Mouse (Mus musculus) CH12.LX (cell line): Measurements from ENCODE around the gene Theg. TPM values are rescaled to one million over a fixed set of nuclear protein-coding genes. Genes with fewer than 3 reads are reported as not detected.

ENCODE experiments used
- DNase-seq: peaks from one replicate; pipeline ENCODE4 v3.0.0-alpha.2; 2013; ENCODE audit errors: extremely low read depth
- H3K27ac ChIP-seq: 2 replicates; pipeline ENCODE4 v1.5.1; 2012; ENCODE audit warnings: low read depth, mild to moderate bottlenecking, control low read depth, moderate library complexity; ENCODE audit not compliant: insufficient read depth
- H3K27me3 ChIP-seq: replicated peaks from 2 replicates; pipeline ENCODE3; 2012; ENCODE audit warnings: inconsistent platforms
- H3K36me3 ChIP-seq, 2 experiments: replicated peaks in 1 of 2; 2 replicates each; pipeline versions ENCODE3 to v1.6.1; 2012; ENCODE audit warnings: inconsistent platforms in 1 of 2, low read length in 1 of 2, mild to moderate bottlenecking in 1 of 2, mixed read lengths in 1 of 2, moderate library complexity in 1 of 2; ENCODE audit not compliant: control insufficient read depth in 1 of 2, insufficient read depth in 1 of 2
- H3K4me1 ChIP-seq, 2 experiments: 2 replicates each; pipeline ENCODE4 v1.6.1; 2012; ENCODE audit warnings: inconsistent platforms in 1 of 2, moderate library complexity in 1 of 2; ENCODE audit not compliant: insufficient read depth in 2 of 2, control insufficient read depth in 1 of 2
- H3K4me2 ChIP-seq: 2 replicates; pipeline ENCODE4 v1.6.1; 2012; ENCODE audit warnings: low read depth, mild to moderate bottlenecking, control low read depth; ENCODE audit not compliant: poor library complexity, insufficient read depth, severe bottlenecking
- H3K4me3 ChIP-seq, 3 experiments: fragments of 150-350 bp in 1 of 3; sonication (generic) in 1 of 3; replicated peaks in 1 of 3; 2 replicates each; pipeline versions ENCODE3 to v1.5.1; 2011 to 2012; ENCODE audit warnings: low read depth in 2 of 3, low read length in 2 of 3, mild to moderate bottlenecking in 2 of 3, moderate library complexity in 2 of 3, control low read depth in 1 of 3, improper control_type of control experiment in 1 of 3, inconsistent platforms in 1 of 3, mixed read lengths in 1 of 3; ENCODE audit not compliant: poor library complexity in 1 of 3
- H3K79me2 ChIP-seq: replicated peaks from 2 replicates; pipeline ENCODE4 v1.6.1; 2012; ENCODE audit warnings: mild to moderate bottlenecking, moderate library complexity; ENCODE audit not compliant: control insufficient read depth, poor library complexity, insufficient read depth, severe bottlenecking; ENCODE audit errors: extremely low read depth
- H3K9ac ChIP-seq: 2 replicates; pipeline ENCODE4 v1.6.1; 2012; ENCODE audit warnings: low read depth, mild to moderate bottlenecking, control low read depth, moderate library complexity; ENCODE audit not compliant: insufficient read depth
- H3K9me3 ChIP-seq: replicated peaks from 2 replicates; pipeline ENCODE3; 2012; ENCODE audit warnings: low read length, inconsistent platforms, mixed read lengths
- BHLHE40 ChIP-seq: IDR thresholded peaks from 2 replicates; pipeline ENCODE4 v1.6.1; 2011; ENCODE audit warnings: mild to moderate bottlenecking, low read depth, low read length, improper control_type of control experiment
- CHD1 ChIP-seq: IDR thresholded peaks from 2 replicates; pipeline ENCODE4 v1.6.1; 2012; ENCODE audit warnings: low read depth, low read length, improper control_type of control experiment, inconsistent platforms
- CTCF ChIP-seq, 2 experiments: IDR thresholded peaks in 1 of 2; conservative IDR thresholded peaks in 1 of 2; 2 replicates each; pipeline ENCODE4 v1.5.1; 2011 to 2012; ENCODE audit warnings: low read depth in 2 of 2, low read length in 2 of 2, improper control_type of control experiment in 1 of 2, inconsistent platforms in 1 of 2, mild to moderate bottlenecking in 1 of 2, moderate library complexity in 1 of 2
- E2F4 ChIP-seq: IDR thresholded peaks from 2 replicates; pipeline ENCODE4 v1.6.1; 2011; ENCODE audit warnings: low read depth, low read length, improper control_type of control experiment; ENCODE audit not compliant: insufficient replicate concordance
- EP300 ChIP-seq: IDR thresholded peaks from 2 replicates; pipeline ENCODE4 v1.6.1; 2011; ENCODE audit warnings: low read length, improper control_type of control experiment
- ETS1 ChIP-seq: conservative IDR thresholded peaks from 2 replicates; pipeline ENCODE4 v1.6.1; 2012; ENCODE audit warnings: low read depth, mild to moderate bottlenecking, inconsistent platforms, low read length, improper control_type of control experiment, moderate library complexity
- GABPA ChIP-seq: IDR thresholded peaks from 2 replicates; pipeline ENCODE4 v1.6.1; 2012; ENCODE audit warnings: low read depth, low read length, improper control_type of control experiment, inconsistent platforms; ENCODE audit not compliant: insufficient replicate concordance
- HCFC1 ChIP-seq: IDR thresholded peaks from 2 replicates; pipeline ENCODE4 v1.6.1; 2012; ENCODE audit warnings: low read depth, mild to moderate bottlenecking, inconsistent platforms, low read length, improper control_type of control experiment
- IRF4 ChIP-seq: IDR thresholded peaks from 2 replicates; pipeline ENCODE4 v1.6.1; 2014; ENCODE audit warnings: low read depth, mild to moderate bottlenecking, inconsistent platforms, low read length, improper control_type of control experiment
- JUN ChIP-seq: IDR thresholded peaks from 2 replicates; pipeline ENCODE4 v1.6.1; 2011; ENCODE audit warnings: low read depth, mild to moderate bottlenecking, low read length, improper control_type of control experiment, moderate library complexity; ENCODE audit not compliant: insufficient read depth
- KAT2A ChIP-seq: IDR thresholded peaks from 2 replicates; pipeline ENCODE4 v1.6.1; 2012; ENCODE audit warnings: low read length, improper control_type of control experiment, inconsistent platforms; ENCODE audit not compliant: insufficient replicate concordance
- MAFK ChIP-seq: IDR thresholded peaks from 2 replicates; pipeline ENCODE4 v1.6.1; 2011; ENCODE audit warnings: low read length, improper control_type of control experiment; ENCODE audit not compliant: insufficient replicate concordance
- MAX ChIP-seq: IDR thresholded peaks from 2 replicates; pipeline ENCODE4 v1.6.1; 2011; ENCODE audit warnings: low read length, improper control_type of control experiment
- MAZ ChIP-seq: IDR thresholded peaks from 2 replicates; pipeline ENCODE4 v1.6.1; 2012; ENCODE audit warnings: low read depth, mild to moderate bottlenecking, inconsistent platforms, low read length, improper control_type of control experiment, moderate library complexity
- MXI1 ChIP-seq: IDR thresholded peaks from 2 replicates; pipeline ENCODE4 v1.6.1; 2011; ENCODE audit warnings: mild to moderate bottlenecking, low read depth, low read length, improper control_type of control experiment
- POLR2AphosphoS2 ChIP-seq: IDR thresholded peaks from 2 replicates; pipeline ENCODE4 v1.6.1; 2011; ENCODE audit warnings: low read depth, low read length, improper control_type of control experiment
- RAD21 ChIP-seq: IDR thresholded peaks from 2 replicates; pipeline ENCODE4 v1.6.1; 2011; ENCODE audit warnings: low read depth, mild to moderate bottlenecking, low read length, improper control_type of control experiment, moderate library complexity
- RCOR1 ChIP-seq: conservative IDR thresholded peaks from 2 replicates; pipeline ENCODE4 v1.6.1; 2012; ENCODE audit warnings: low read depth, mild to moderate bottlenecking, inconsistent platforms, low read length, improper control_type of control experiment
- SMC3 ChIP-seq: IDR thresholded peaks from 2 replicates; pipeline ENCODE4 v1.6.1; 2011; ENCODE audit warnings: low read depth, low read length, improper control_type of control experiment
- TCF12 ChIP-seq: IDR thresholded peaks from 2 replicates; pipeline ENCODE4 v1.6.1; 2014; ENCODE audit warnings: low read depth, mild to moderate bottlenecking, inconsistent platforms, low read length, improper control_type of control experiment
- USF2 ChIP-seq: conservative IDR thresholded peaks from 2 replicates; pipeline ENCODE4 v1.6.1; 2011; ENCODE audit warnings: low read depth, low read length, improper control_type of control experiment
- ZC3H11A ChIP-seq: IDR thresholded peaks from 2 replicates; pipeline ENCODE4 v1.6.1; 2012; ENCODE audit warnings: low read depth, mild to moderate bottlenecking, inconsistent platforms, low read length, improper control_type of control experiment
- ZKSCAN1 ChIP-seq: IDR thresholded peaks from 2 replicates; pipeline ENCODE4 v1.6.1; 2012; ENCODE audit warnings: low read depth, inconsistent platforms, low read length, improper control_type of control experiment, borderline replicate concordance
- ZNF384 ChIP-seq: IDR thresholded peaks from 2 replicates; pipeline ENCODE4 v1.6.1; 2012; ENCODE audit warnings: low read depth, low read length, improper control_type of control experiment, inconsistent platforms
- dilution Hi-C: fragments of 300-500 bp; cut with MboI; formaldehyde crosslinking; loops from 2 replicates; pipeline ENCODE4 v1.14.3; 2020; ENCODE audit warnings: low sequenced_read_pairs; ENCODE audit not compliant: extremely low pct_unique_long_range_greater_than_20kb, extremely low pct_ligation_motif_present
- in situ Hi-C: fragments of 300-500 bp; cut with MboI; formaldehyde crosslinking; loops from 3 replicates; pipeline ENCODE4 v1.14.3; 2019; ENCODE audit warnings: low sequenced_read_pairs, low pct_ligation_motif_present, low pct_unique_long_range_greater_than_20kb, mixed read lengths
- polyA plus RNA-seq: library from polyadenylated mRNA; unstranded; fragments of >175 nt; gene quantifications from 2 replicates; pipeline ENCODE4 v1.2.1, GENCODE M21; 2012; ENCODE audit warnings: low read depth; ENCODE audit not compliant: insufficient read length
- total RNA-seq, 2 experiments: library from RNA; depleted of rRNA; stranded (reverse); fragments of 300-350 nt in 1 of 2; fragments of >200 nt in 1 of 2; gene quantifications; 2 replicates each; pipeline ENCODE4 v1.2.3; 2012 to 2014

Gene Theg
- total and polyA plus RNA-seq, 3 experiments = not detected

DNA sequence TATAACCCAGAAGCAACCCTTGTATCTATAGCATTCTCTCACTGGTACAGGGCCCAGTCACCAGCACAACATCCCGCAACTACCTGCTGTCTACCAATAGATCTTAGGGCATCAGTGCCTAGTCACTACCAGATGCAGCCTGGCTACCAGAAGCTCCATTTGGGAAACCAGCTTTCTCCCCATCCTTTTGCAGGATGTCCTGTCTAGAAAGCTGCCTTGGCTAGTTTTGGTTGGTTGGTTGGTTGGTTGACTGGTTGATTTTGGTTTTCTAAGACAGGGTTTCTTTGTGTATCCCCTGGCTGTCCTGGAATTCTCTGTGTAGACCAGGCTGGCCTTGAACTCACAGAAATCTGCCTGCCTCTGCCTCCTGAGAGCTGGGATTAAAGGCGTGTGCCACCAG, 27.4 kb downstream of the Theg start:
- dilution Hi-C loops = no loop called here
- peaks cover 5 to 6% of the 10 kb centered on the region in 2 experiments for H3K4me1 ChIP-seq
- no peak overlapping the region for H3K4me2 ChIP-seq
- H3K9ac ChIP-seq = no peak overlapping the region
- TF ChIP-seq ETS1 (no peak), IRF4 (no peak), EP300 (no peak), MAFK (no peak), MXI1 (no peak), CTCF (conservative IDR thresholded peaks at IDR 0.05 in 1 of 2, IDR thresholded peaks at IDR 0.05 in 1 of 2; ENCODE audit: low read depth in 2 of 2, low read length in 2 of 2) (no peak), MAX (no peak)
- TF ChIP-seq, all 38 proteins: peak for 0
- H3K36me3 ChIP-seq = no peaks in the 10 kb centered on the region
- H3K4me3 ChIP-seq = no peak overlapping the region
- H3K9me3 ChIP-seq = peaks cover 7% of the 10 kb centered on the region
- H3K27ac ChIP-seq = no peak overlapping the region
- peaks cover 37% of the 10 kb centered on the region for H3K27me3 ChIP-seq
- no peak for DNase-seq
- no peaks in the 10 kb centered on the region for H3K79me2 ChIP-seq
- in situ Hi-C loops = no loop called here

GRCm38 (mm10) chr10:79557496-79557895, 29.6 kb downstream of the Theg start:
- H3K4me2 ChIP-seq = no peak overlapping the region
- DNase-seq = no peak
- peaks cover 6% of the 10 kb centered on the region for H3K79me2 ChIP-seq
- peaks cover 0 to 1% of the 10 kb centered on the region in 2 experiments for H3K36me3 ChIP-seq
- peaks cover 29% of the 10 kb centered on the region for H3K27me3 ChIP-seq
- H3K4me1 ChIP-seq = peaks cover 11 to 24% of the 10 kb centered on the region in 2 experiments
- dilution Hi-C loops (no loop called here), in situ Hi-C loops (no loop called here)
- no peak overlapping the region for H3K27ac ChIP-seq
- no peak overlapping the region for H3K4me3 ChIP-seq
- no peak for TF ChIP-seq HCFC1
- no peak for TF ChIP-seq E2F4
- no peak for TF ChIP-seq ZKSCAN1
- no peak for TF ChIP-seq POLR2AphosphoS2
- TF ChIP-seq SMC3 = no peak
- TF ChIP-seq CHD1 = no peak
- no peak for TF ChIP-seq USF2
- TF ChIP-seq RAD21 = no peak
- TF ChIP-seq KAT2A = no peak
- TF ChIP-seq GABPA = no peak
- TF ChIP-seq MAX = no peak
- no peak for TF ChIP-seq JUN
- TF ChIP-seq ZC3H11A = no peak
- no peak for TF ChIP-seq BHLHE40
- no peak for TF ChIP-seq RCOR1
- no peak for TF ChIP-seq ZNF384
- no peak for TF ChIP-seq MAZ
- TF ChIP-seq TCF12 = no peak
- TF ChIP-seq MAFK = no peak
- H3K9ac ChIP-seq = no peak overlapping the region
- peaks cover 7% of the 10 kb centered on the region for H3K9me3 ChIP-seq
